Mouse (Mus musculus): ENCODE results near the gene Dlg5. TPM values are rescaled to one million over a fixed set of nuclear protein-coding genes. Genes with fewer than 3 reads are reported as not detected.

Gene Dlg5
- total RNA-seq, 1 experiment from 2014 or later, result 0.10 TPM

Other genes starting within 250 kb of the Dlg5 start
- not detected in 3 replicates for gene Kcnma1, start 231.4 kb downstream of the Dlg5 start, total RNA-seq (2017)
- not detected in 3 replicates for gene E330034G19Rik, start 47.3 kb upstream of the Dlg5 start, total RNA-seq (2017)
- 17.4 to 27.5 TPM (median 19.8 TPM) in 3 replicates for gene Polr3a, start 241.1 kb upstream of the Dlg5 start, total RNA-seq (2017)
- gene Rps24, start 241.2 kb upstream of the Dlg5 start, total RNA-seq (2017), result 3,726 to 4,650 TPM (median 4,279 TPM) in 3 replicates